Comparison of ENCODE assay signal across 7 mouse cellular contexts in the genomic region with DNA sequence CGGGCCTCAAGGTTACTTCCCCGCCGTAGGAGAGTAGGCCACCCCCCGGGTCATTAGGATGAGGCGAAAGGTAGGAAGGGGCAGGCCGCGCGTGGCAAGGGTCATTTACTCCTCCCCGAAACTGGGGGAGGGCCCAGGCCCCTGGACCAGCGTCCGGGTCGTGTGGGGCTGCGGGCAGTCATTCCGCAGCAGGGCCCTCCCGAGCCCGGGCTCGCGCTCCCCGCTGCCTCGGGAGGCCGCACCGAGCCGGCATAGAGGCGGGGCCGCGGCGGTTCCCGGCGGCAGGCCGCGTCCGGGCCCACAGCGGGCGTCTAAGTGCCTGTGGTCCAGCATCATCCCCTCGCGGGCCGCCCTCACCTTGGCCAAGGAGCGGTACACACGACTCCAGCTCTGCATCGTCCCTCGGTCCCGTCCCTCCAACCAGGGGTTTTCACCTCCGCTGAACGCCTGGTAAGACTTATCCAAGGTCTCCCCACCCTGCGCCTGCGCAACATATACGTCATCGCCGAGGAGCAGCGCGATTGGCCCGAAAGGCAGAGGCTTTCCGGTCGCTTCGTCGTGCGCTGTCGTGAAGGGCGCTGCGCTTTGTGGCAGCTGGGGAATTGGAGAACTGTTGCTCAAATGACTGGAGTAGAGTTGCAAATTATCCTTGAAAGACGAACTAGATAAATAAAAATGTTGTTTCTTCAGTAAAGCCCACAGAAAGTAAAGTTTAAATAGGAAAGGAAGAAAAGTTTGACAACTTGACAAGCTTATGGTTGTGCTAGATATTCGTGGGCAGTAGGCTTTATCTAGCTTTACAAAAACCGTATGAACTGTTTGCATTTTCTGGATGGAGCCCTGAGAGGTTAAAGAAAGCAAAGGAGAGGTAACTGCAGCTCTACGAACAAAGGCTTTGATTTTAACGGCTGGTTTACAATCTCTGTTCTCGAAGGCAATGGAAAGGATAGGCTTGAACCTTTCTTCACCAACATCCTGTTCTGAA. TPM values are rescaled to one million over a fixed set of nuclear protein-coding genes. Genes with fewer than 3 reads are reported as not detected.
A peak's percentile ranks its signal among the peaks of the same experiment; 100 is the strongest.
DNase-seq lines count a peak whose midpoint lies in the region; ATAC-seq lines count a peak whose summit lies in the region.

A gene (minus strand): TSS at position 510 of the 985 bp plus-strand sequence.

- peak; percentile 99 for DNase-seq in adrenal gland, postnatal 14 days
- DNase-seq in embryonic facial prominence, embryonic 11.5 days (ENCODE audit: low spot score) = peak; percentile 98
- DNase-seq in kidney, adult 11 months = peak; percentile 96
- peak; percentile 96 for DNase-seq in limb, embryonic 10.5 days (ENCODE audit: low spot score)
- peak; percentile 92 for DNase-seq in spleen, adult 12 weeks (ENCODE audit: low spot score)

- H3K9ac ChIP-seq in embryonic facial prominence, embryonic 11.5 days (replicated peaks; ENCODE audit: low read length) = peak within 1 kb of the TSS; percentile 84
- H3K9ac ChIP-seq in midbrain, embryonic 13.5 days (replicated peaks) = peak within 1 kb of the TSS; percentile 97

- ATAC-seq in embryonic facial prominence, embryonic 11.5 days (replicated peaks; ENCODE audit: insufficient number of reproducible peaks, low FRiP score, low TSS enrichment, low read depth) = peak; percentile 99
- peak; percentile 97 for ATAC-seq in granulocyte monocyte progenitor cell, adult 5-6 weeks (replicated peaks; ENCODE audit: poor library complexity, severe bottlenecking)
- ATAC-seq in midbrain, embryonic 13.5 days = peak; percentile 99

- H3K36me3 ChIP-seq in embryonic facial prominence, embryonic 11.5 days (replicated peaks; ENCODE audit: control insufficient read depth, insufficient read depth, low read depth, low read length) = no peaks in the 10 kb centered on the region; the same call in none of the 2 replicates
- H3K36me3 ChIP-seq in limb, embryonic 10.5 days = peaks cover 31% of the 10 kb centered on the region
- H3K36me3 ChIP-seq in midbrain, embryonic 13.5 days = peaks cover 16% of the 10 kb centered on the region

- peak within 1 kb of the TSS; percentile 97 for H3K4me3 ChIP-seq in embryonic facial prominence, embryonic 11.5 days (ENCODE audit: low read depth, low read length)
- peak within 1 kb of the TSS; percentile 95 for H3K4me3 ChIP-seq in limb, embryonic 10.5 days
- peak within 1 kb of the TSS; percentile 98 for H3K4me3 ChIP-seq in midbrain, embryonic 13.5 days (replicated peaks)

- peak within 1 kb of the TSS; percentile 37 for H3K4me2 ChIP-seq in embryonic facial prominence, embryonic 11.5 days (ENCODE audit: low read depth, low read length)
- H3K4me2 ChIP-seq in midbrain, embryonic 13.5 days (replicated peaks) = peak within 1 kb of the TSS; percentile 89

- H3K27ac ChIP-seq in embryonic facial prominence, embryonic 11.5 days (replicated peaks; ENCODE audit: low read depth, low read length) = peak within 1 kb of the TSS; percentile 59; the same call in 1 of the 2 replicates
- H3K27ac ChIP-seq in limb, embryonic 10.5 days = peak within 1 kb of the TSS; percentile 93
- H3K27ac ChIP-seq in midbrain, embryonic 13.5 days = peak within 1 kb of the TSS; percentile 80

- WGBS in embryonic facial prominence, embryonic 11.5 days = 6% methylated on average over 61 of the region's 66 CpGs
- WGBS in limb, embryonic 10.5 days = 5% methylated on average over 66 of the region's 66 CpGs
- 5% methylated on average over 66 of the region's 66 CpGs for WGBS in midbrain, embryonic 13.5 days

- H3K4me1 ChIP-seq in embryonic facial prominence, embryonic 11.5 days (ENCODE audit: control insufficient read depth, insufficient read depth, low read length) = no peaks in the 10 kb centered on the region
- peaks cover 8% of the 10 kb centered on the region for H3K4me1 ChIP-seq in limb, embryonic 10.5 days
- peaks cover 20% of the 10 kb centered on the region for H3K4me1 ChIP-seq in midbrain, embryonic 13.5 days (replicated peaks)

- H3K27me3 ChIP-seq in embryonic facial prominence, embryonic 11.5 days (ENCODE audit: control insufficient read depth, insufficient read depth, low read length) = no peaks in the 10 kb centered on the region
- no peaks in the 10 kb centered on the region for H3K27me3 ChIP-seq in limb, embryonic 10.5 days (ENCODE audit: low read depth, poor library complexity, severe bottlenecking)
- no peaks in the 10 kb centered on the region for H3K27me3 ChIP-seq in midbrain, embryonic 13.5 days

- no peaks in the 10 kb centered on the region for H3K9me3 ChIP-seq in embryonic facial prominence, embryonic 11.5 days (replicated peaks; ENCODE audit: control insufficient read depth, low read length)
- no peaks in the 10 kb centered on the region for H3K9me3 ChIP-seq in limb, embryonic 10.5 days (replicated peaks)
- no peaks in the 10 kb centered on the region for H3K9me3 ChIP-seq in midbrain, embryonic 13.5 days

RNA-seq across cellular contexts. Expression of the gene that starts here (rescaled TPM):
- 433 and 455 TPM in 2 replicates for total RNA-seq in adrenal gland, postnatal 14 days (2021)
- polyA plus RNA-seq in embryonic facial prominence, embryonic 11.5 days (2014; fragmentation: Nextera tagmentation; extraction: Ambion mirVana) = 187 and 216 TPM in 2 replicates
- 72.1 and 92.7 TPM in 2 replicates for total RNA-seq in granulocyte monocyte progenitor cell, adult 5-6 weeks (2014; fragmentation: Nextera tagmentation)
- total RNA-seq in granulocyte monocyte progenitor cell, adult 5-6 weeks (2017) = 166 and 168 TPM in 2 replicates
- 129 and 155 TPM in 2 replicates for polyA plus RNA-seq in limb, embryonic 10.5 days (2016; fragmentation: Nextera tagmentation; extraction: Ambion mirVana)
- 125 and 130 TPM in 2 replicates for polyA plus RNA-seq in midbrain, embryonic 13.5 days (2015; fragmentation: Nextera tagmentation; extraction: Ambion mirVana)

Comparison
In these comparisons a context has a peak if more than half of its experiments do, and no peak if none do; other contexts are left out.
1. Peak in every context shown above with its lines: DNase-seq, ATAC-seq, H3K4me3 ChIP-seq and H3K27ac ChIP-seq.